Mouse (Mus musculus) urinary bladder, postnatal 36 days (tissue): ENCODE data around the gene Asb16.

Experiments used
- DNase-seq, 2 experiments: peaks; one replicate each; pipeline ENCODE4 v3.0.0; 2022; ENCODE audit warnings: low spot score in 2 of 2, mixed read lengths in 1 of 2

Asb16 gene

GRCm38 (mm10) chr11:102268520-102269244 lies at the start of gene Asb16:
Asb16 (plus strand) TSS chr11:102268743.
- no peak for DNase-seq

GRCm38 (mm10) chr11:102218783-102219182 lies 49.8 kb upstream of the Asb16 start:
- peak; percentile 88 to 95 for DNase-seq

GRCm38 (mm10) chr11:102219247-102219993 lies 49.1 kb upstream of the Asb16 start:
- no peak for DNase-seq

GRCm38 (mm10) chr11:102219994-102220346 lies 48.6 kb upstream of the Asb16 start:
- no peak for DNase-seq

GRCm38 (mm10) chr11:102220451-102220850 lies 48.1 kb upstream of the Asb16 start:
- DNase-seq = no peak

GRCm38 (mm10) chr11:102221243-102221953 lies 47.1 kb upstream of the Asb16 start:
- DNase-seq = no peak

GRCm38 (mm10) chr11:102221954-102222351 lies 46.6 kb upstream of the Asb16 start:
- peak in 1 of 2 experiments; percentile 51 for DNase-seq

GRCm38 (mm10) chr11:102223166-102223565 lies 45.4 kb upstream of the Asb16 start:
- DNase-seq = no peak

- no peak for DNase-seq
These were observed 43.9 kb upstream of the Asb16 start for GRCm38 (mm10) chr11:102224686-102225085.

- DNase-seq = no peak
These were observed 43.3 kb upstream of the Asb16 start for GRCm38 (mm10) chr11:102225221-102225620.

- DNase-seq = no peak
These were observed 42.2 kb upstream of the Asb16 start for GRCm38 (mm10) chr11:102226067-102226978.

- no peak for DNase-seq
These were observed 41.0 kb upstream of the Asb16 start for GRCm38 (mm10) chr11:102227270-102228190.

- DNase-seq = no peak
These were observed 40.4 kb upstream of the Asb16 start for GRCm38 (mm10) chr11:102228191-102228545.

- DNase-seq = no peak
These were observed 39.8 kb upstream of the Asb16 start for GRCm38 (mm10) chr11:102228646-102229268.

- no peak for DNase-seq
These were observed 39.1 kb upstream of the Asb16 start for GRCm38 (mm10) chr11:102229331-102229953.

- peak; percentile 96 to 98 for DNase-seq
These were observed 38.4 kb upstream of the Asb16 start, which contains the start of gene Hdac5 for GRCm38 (mm10) chr11:102230006-102230741. Hdac5 (minus strand) TSS chr11:102230166.

- no peak for DNase-seq
These were observed 32.5 kb upstream of the Asb16 start for GRCm38 (mm10) chr11:102236022-102236421.

GRCm38 (mm10) chr11:102240636-102241035 lies 27.9 kb upstream of the Asb16 start:
- no peak for DNase-seq

- DNase-seq = no peak
These were observed 27.3 kb upstream of the Asb16 start for GRCm38 (mm10) chr11:102241246-102241645.
